Mouse (Mus musculus) embryonic fibroblast, embryonic 13.5 days (primary cell): ENCODE results near the gene Gsdme.

Experiments used
- CTCF ChIP-seq: IDR thresholded peaks from 2 replicates; pipeline ENCODE4 v1.5.1; 2011; ENCODE audit warnings: mild to moderate bottlenecking, control low read depth, low read length, moderate library complexity, borderline replicate concordance; ENCODE audit not compliant: insufficient read depth
- POLR2A ChIP-seq: IDR thresholded peaks from 2 replicates; pipeline ENCODE4 v1.6.1; 2011; ENCODE audit warnings: low read depth, mild to moderate bottlenecking, control low read depth, low read length, moderate library complexity

GRCm38 (mm10) chr6:50219066-50219465 is 44.6 kb downstream of the Gsdme start:
- TF ChIP-seq POLR2A (no peak), CTCF (no peak)
